Mouse (Mus musculus) brain, embryonic 14.5 days (tissue): ENCODE measurements around the gene D17Wsu92e.

Source experiments
- CTCF ChIP-seq: fragments of 200-500 bp; IDR thresholded peaks from 2 replicates; pipeline ENCODE4 v1.5.1; 2012; ENCODE audit warnings: inconsistent platforms, mild to moderate bottlenecking, moderate library complexity, borderline replicate concordance; ENCODE audit not compliant: insufficient read depth, insufficient read length; ENCODE audit errors: extremely low read depth
- POLR2A ChIP-seq: fragments of 200-500 bp; IDR thresholded peaks from 2 replicates; pipeline ENCODE4 v1.6.1; 2012; ENCODE audit warnings: mild to moderate bottlenecking, inconsistent platforms, borderline replicate concordance; ENCODE audit not compliant: poor library complexity, insufficient read depth, insufficient read length, severe bottlenecking; ENCODE audit errors: extremely low read depth

- TF ChIP-seq CTCF = no peak
- TF ChIP-seq POLR2A = no peak
Measured at GRCm38 (mm10) chr17:27774198-27774597, 46.2 kb downstream of the D17Wsu92e start.
